Mouse (Mus musculus): Measurements from ENCODE around the gene Prlr. TPM values are rescaled to one million over a fixed set of nuclear protein-coding genes. Genes with fewer than 3 reads are reported as not detected.

Prlr gene
- 0.06 and 0.08 TPM in 2 replicates for polyA plus RNA-seq (2015; fragmentation: Nextera tagmentation; extraction: Ambion mirVana)

- H3K9me3 ChIP-seq (replicated peaks) = no peaks in the 10 kb centered on the region
- no peak within 1 kb of the TSS for H3K27ac ChIP-seq (replicated peaks)
- H3K36me3 ChIP-seq (replicated peaks) = no peaks in the 10 kb centered on the region
- H3K9ac ChIP-seq = no peak within 1 kb of the TSS
- WGBS (ENCODE audit: insufficient replicate concordance) = 13% methylated on average over 9 of the region's 9 CpGs
- no peak for ATAC-seq (ENCODE audit: insufficient read depth)
- peak within 1 kb of the TSS; percentile 54 for H3K4me2 ChIP-seq
- peak within 1 kb of the TSS; percentile 30 for H3K4me3 ChIP-seq (replicated peaks)
- peaks cover 12% of the 10 kb centered on the region; the same call in 1 of the 2 replicates for H3K27me3 ChIP-seq
- no peaks in the 10 kb centered on the region for H3K4me1 ChIP-seq (replicated peaks)
Observed at GRCm38 (mm10) chr15:10177083-10177482, at the start of gene Prlr. TSS of gene Prlr (plus strand) at chr15:10177238.

GRCm38 (mm10) chr15:10133781-10134180 is 43.3 kb upstream of the Prlr start:
- H3K4me1 ChIP-seq (replicated peaks) = no peaks in the 10 kb centered on the region
- no peak overlapping the region for H3K9ac ChIP-seq
- H3K4me3 ChIP-seq (replicated peaks) = no peak overlapping the region
- H3K4me2 ChIP-seq = no peak overlapping the region
- no peak for ATAC-seq (ENCODE audit: insufficient read depth)
- no peaks in the 10 kb centered on the region for H3K36me3 ChIP-seq (replicated peaks)
- no peaks in the 10 kb centered on the region for H3K27me3 ChIP-seq
- WGBS (ENCODE audit: insufficient replicate concordance) = 73% methylated on average over 2 of the region's 2 CpGs
- no peaks in the 10 kb centered on the region for H3K9me3 ChIP-seq (replicated peaks)
- no peak overlapping the region for H3K27ac ChIP-seq (replicated peaks)

GRCm38 (mm10) chr15:10134889-10135288 is 42.1 kb upstream of the Prlr start:
- Histone ChIP-seq H3K9ac (no peak overlapping the region), H3K9me3 (replicated peaks) (no peaks in the 10 kb centered on the region), H3K4me1 (replicated peaks) (no peaks in the 10 kb centered on the region), H3K36me3 (replicated peaks) (no peaks in the 10 kb centered on the region), H3K27me3 (no peaks in the 10 kb centered on the region), H3K27ac (replicated peaks) (no peak overlapping the region), H3K4me3 (replicated peaks) (no peak overlapping the region), H3K4me2 (no peak overlapping the region)
- WGBS (ENCODE audit: insufficient replicate concordance) = 50% methylated on average over 4 of the region's 4 CpGs
- no peak for ATAC-seq (ENCODE audit: insufficient read depth)

GRCm38 (mm10) chr15:10144520-10144919 is 32.5 kb upstream of the Prlr start:
- Histone ChIP-seq H3K4me3 (replicated peaks) (no peak overlapping the region), H3K9me3 (replicated peaks) (no peaks in the 10 kb centered on the region), H3K27ac (replicated peaks) (no peak overlapping the region), H3K4me2 (no peak overlapping the region), H3K4me1 (replicated peaks) (no peaks in the 10 kb centered on the region), H3K27me3 (no peaks in the 10 kb centered on the region), H3K36me3 (replicated peaks) (no peaks in the 10 kb centered on the region), H3K9ac (no peak overlapping the region)
- WGBS (ENCODE audit: insufficient replicate concordance) = 34% methylated on average over 5 of the region's 5 CpGs
- ATAC-seq (ENCODE audit: insufficient read depth) = no peak

GRCm38 (mm10) chr15:10148196-10148595 is 28.8 kb upstream of the Prlr start:
- H3K9ac ChIP-seq = no peak overlapping the region
- H3K9me3 ChIP-seq (replicated peaks) = no peaks in the 10 kb centered on the region
- 74% methylated on average over 4 of the region's 4 CpGs for WGBS (ENCODE audit: insufficient replicate concordance)
- no peaks in the 10 kb centered on the region for H3K36me3 ChIP-seq (replicated peaks)
- H3K27ac ChIP-seq (replicated peaks) = no peak overlapping the region
- H3K27me3 ChIP-seq = no peaks in the 10 kb centered on the region
- ATAC-seq (ENCODE audit: insufficient read depth) = no peak
- H3K4me3 ChIP-seq (replicated peaks) = no peak overlapping the region
- H3K4me2 ChIP-seq = no peak overlapping the region
- no peaks in the 10 kb centered on the region for H3K4me1 ChIP-seq (replicated peaks)

- 60% methylated on average over 2 of the region's 2 CpGs for WGBS (ENCODE audit: insufficient replicate concordance)
- no peaks in the 10 kb centered on the region for H3K9me3 ChIP-seq (replicated peaks)
- no peak for ATAC-seq (ENCODE audit: insufficient read depth)
Observed at GRCm38 (mm10) chr15:10160663-10161062, 16.4 kb upstream of the Prlr start.

GRCm38 (mm10) chr15:10175078-10175477 is 2.0 kb upstream of the Prlr start:
- Histone ChIP-seq H3K4me2 (no peak overlapping the region), H3K27ac (replicated peaks) (no peak overlapping the region), H3K36me3 (replicated peaks) (no peaks in the 10 kb centered on the region), H3K4me1 (replicated peaks) (no peaks in the 10 kb centered on the region), H3K4me3 (replicated peaks) (no peak overlapping the region), H3K9ac (no peak overlapping the region), H3K27me3 (peaks cover 12% of the 10 kb centered on the region; the same call in 1 of the 2 replicates), H3K9me3 (replicated peaks) (no peaks in the 10 kb centered on the region)
- no peak for ATAC-seq (ENCODE audit: insufficient read depth)
- WGBS (ENCODE audit: insufficient replicate concordance) = 59% methylated on average over 6 of the region's 6 CpGs

More at GRCm38 (mm10) chr15:10160663-10161062, 16.4 kb upstream of the Prlr start:
- Histone ChIP-seq H3K4me3 (replicated peaks) (no peak overlapping the region), H3K27ac (replicated peaks) (no peak overlapping the region), H3K9ac (no peak overlapping the region), H3K4me1 (replicated peaks) (no peaks in the 10 kb centered on the region), H3K36me3 (replicated peaks) (no peaks in the 10 kb centered on the region), H3K4me2 (no peak overlapping the region), H3K27me3 (no peaks in the 10 kb centered on the region)

- no peak for ATAC-seq (ENCODE audit: insufficient read depth)
- Histone ChIP-seq H3K9me3 (replicated peaks) (no peaks in the 10 kb centered on the region), H3K4me2 (no peak overlapping the region), H3K9ac (no peak overlapping the region), H3K27ac (replicated peaks) (no peak overlapping the region), H3K4me3 (replicated peaks) (no peak overlapping the region), H3K27me3 (peaks cover 12% of the 10 kb centered on the region; the same call in 1 of the 2 replicates), H3K4me1 (replicated peaks) (no peaks in the 10 kb centered on the region), H3K36me3 (replicated peaks) (no peaks in the 10 kb centered on the region)
- WGBS (ENCODE audit: insufficient replicate concordance) = 24% methylated on average over 7 of the region's 7 CpGs
Observed at GRCm38 (mm10) chr15:10175656-10176055, 1.4 kb upstream of the Prlr start.

- Histone ChIP-seq H3K4me1 (replicated peaks) (no peaks in the 10 kb centered on the region), H3K36me3 (replicated peaks) (no peaks in the 10 kb centered on the region), H3K27ac (replicated peaks) (no peak overlapping the region), H3K9me3 (replicated peaks) (no peaks in the 10 kb centered on the region), H3K4me3 (replicated peaks) (peak overlapping the region; percentile 30), H3K4me2 (peak overlapping the region; percentile 54), H3K9ac (no peak overlapping the region), H3K27me3 (peaks cover 12% of the 10 kb centered on the region; the same call in 1 of the 2 replicates)
- ATAC-seq (ENCODE audit: insufficient read depth) = no peak
- 1% methylated on average over 30 of the region's 30 CpGs for WGBS (ENCODE audit: insufficient replicate concordance)
Observed at GRCm38 (mm10) chr15:10177519-10178130, 587 bp downstream of the Prlr start.

- Histone ChIP-seq H3K4me2 (peak overlapping the region; percentile 54), H3K4me1 (replicated peaks) (no peaks in the 10 kb centered on the region), H3K27ac (replicated peaks) (no peak overlapping the region), H3K27me3 (peaks cover 12% of the 10 kb centered on the region; the same call in 1 of the 2 replicates), H3K4me3 (replicated peaks) (peak overlapping the region; percentile 30), H3K36me3 (replicated peaks) (no peaks in the 10 kb centered on the region), H3K9me3 (replicated peaks) (no peaks in the 10 kb centered on the region), H3K9ac (no peak overlapping the region)
- WGBS (ENCODE audit: insufficient replicate concordance) = 6% methylated on average over 10 of the region's 10 CpGs
- no peak for ATAC-seq (ENCODE audit: insufficient read depth)
Observed at GRCm38 (mm10) chr15:10178131-10178566, 1.1 kb downstream of the Prlr start.

- Histone ChIP-seq H3K36me3 (replicated peaks) (no peaks in the 10 kb centered on the region), H3K4me1 (replicated peaks) (no peaks in the 10 kb centered on the region), H3K27me3 (peaks cover 12% of the 10 kb centered on the region; the same call in 1 of the 2 replicates), H3K9me3 (replicated peaks) (no peaks in the 10 kb centered on the region), H3K4me2 (no peak overlapping the region), H3K27ac (replicated peaks) (no peak overlapping the region), H3K4me3 (replicated peaks) (no peak overlapping the region), H3K9ac (no peak overlapping the region)
- 55% methylated on average over 4 of the region's 4 CpGs for WGBS (ENCODE audit: insufficient replicate concordance)
- ATAC-seq (ENCODE audit: insufficient read depth) = no peak
Observed at GRCm38 (mm10) chr15:10180694-10181093, 3.7 kb downstream of the Prlr start.
